Mouse (Mus musculus): ENCODE measurements at regions not wholly inside any gene's neighbourhood (a gene's known extent, or its start where the extent isn't known, plus 50 kb on each side); places are given as distances from the start of the nearest gene placed in this dataset.
A peak's percentile ranks its signal among the peaks of the same experiment; 100 is the strongest.

- no peak for DNase-seq (ENCODE audit: low spot score)
Observed at GRCm38 (mm10) chr6:31277792-31278191, 120.7 kb upstream of the Mkln1 start.

GRCm38 (mm10) chr6:31283973-31284372 is 114.6 kb upstream of the Mkln1 start:
- no peak for DNase-seq (ENCODE audit: low spot score)

- DNase-seq (ENCODE audit: low spot score): no peak
Observed at GRCm38 (mm10) chr6:31284390-31284789, 114.1 kb upstream of the Mkln1 start.

- no peak for DNase-seq (ENCODE audit: low spot score)
Observed at GRCm38 (mm10) chr6:31285064-31285463, 113.5 kb upstream of the Mkln1 start.

GRCm38 (mm10) chr6:31285981-31286737 is 112.4 kb upstream of the Mkln1 start:
- DNase-seq (ENCODE audit: low spot score): no peak

- no peak for DNase-seq (ENCODE audit: low spot score)
Observed at GRCm38 (mm10) chr6:31287176-31287575, 111.4 kb upstream of the Mkln1 start.

- DNase-seq (ENCODE audit: low spot score): no peak
Observed at GRCm38 (mm10) chr6:31287686-31288085, 110.8 kb upstream of the Mkln1 start.

GRCm38 (mm10) chr6:31288421-31289233 is 109.9 kb upstream of the Mkln1 start:
- no peak for DNase-seq (ENCODE audit: low spot score)

- DNase-seq (ENCODE audit: low spot score): no peak
Observed at GRCm38 (mm10) chr6:31289234-31289486, 109.4 kb upstream of the Mkln1 start.

- no peak for DNase-seq (ENCODE audit: low spot score)
Observed at GRCm38 (mm10) chr6:31292081-31292480, 106.5 kb upstream of the Mkln1 start.

GRCm38 (mm10) chr6:31293008-31293407 is 105.5 kb upstream of the Mkln1 start:
- DNase-seq (ENCODE audit: low spot score): no peak

GRCm38 (mm10) chr6:31299395-31299794 is 99.1 kb upstream of the Mkln1 start:
- no peak for DNase-seq (ENCODE audit: low spot score)

GRCm38 (mm10) chr6:31305736-31306135 is 92.8 kb upstream of the Mkln1 start:
- DNase-seq (ENCODE audit: low spot score): no peak

- DNase-seq (ENCODE audit: low spot score): no peak
Observed at GRCm38 (mm10) chr6:31307047-31307633, 91.4 kb upstream of the Mkln1 start.

GRCm38 (mm10) chr6:31307899-31308298 is 90.6 kb upstream of the Mkln1 start:
- DNase-seq (ENCODE audit: low spot score): no peak

GRCm38 (mm10) chr6:31310660-31311059 is 87.9 kb upstream of the Mkln1 start:
- no peak for DNase-seq (ENCODE audit: low spot score)

GRCm38 (mm10) chr6:31313869-31314470 is 84.6 kb upstream of the Mkln1 start:
- DNase-seq (ENCODE audit: low spot score): no peak

- DNase-seq (ENCODE audit: low spot score): no peak
Observed at GRCm38 (mm10) chr6:31317741-31318225, 80.8 kb upstream of the Mkln1 start.

- peak; percentile 36 for DNase-seq (ENCODE audit: low spot score)
Observed at GRCm38 (mm10) chr6:31318506-31318905, 80.0 kb upstream of the Mkln1 start.

- no peak for DNase-seq (ENCODE audit: low spot score)
Observed at GRCm38 (mm10) chr6:31319431-31319830, 79.1 kb upstream of the Mkln1 start.

GRCm38 (mm10) chr6:31320141-31320830 is 78.2 kb upstream of the Mkln1 start:
- no peak for DNase-seq (ENCODE audit: low spot score)

All from urinary bladder, postnatal 25 days (tissue).